Mouse (Mus musculus) liver, adult 2 months (tissue): ENCODE measurements around the gene Apol7e.
"Not testable (repeated sequence)": the region's sequence is repeated elsewhere in the genome, so short reads cannot be mapped to it uniquely, and the experiment has no call there.

Source experiments
- CTCF ChIP-seq: fragments of 200-500 bp; IDR thresholded peaks from 2 replicates; pipeline ENCODE4 v1.5.1; 2011; ENCODE audit warnings: low read depth, low read length, control low read depth
- POLR2A ChIP-seq: fragments of 200-500 bp; IDR thresholded peaks from 2 replicates; pipeline ENCODE4 v1.6.1; 2011; ENCODE audit warnings: low read length, control low read depth; ENCODE audit not compliant: insufficient read depth; ENCODE audit errors: extremely low read depth

GRCm38 (mm10) chr15:77718240-77718639, 19.6 kb downstream of the Apol7e start:
- not testable (repeated sequence) for TF ChIP-seq CTCF, POLR2A
